Mouse (Mus musculus): ENCODE results near the gene Tor1aip2. TPM values are rescaled to one million over a fixed set of nuclear protein-coding genes. Genes with fewer than 3 reads are reported as not detected.

The Tor1aip2 gene
- polyA plus RNA-seq, 1 experiment from 2014 or later = 43.7 TPM

DNA sequence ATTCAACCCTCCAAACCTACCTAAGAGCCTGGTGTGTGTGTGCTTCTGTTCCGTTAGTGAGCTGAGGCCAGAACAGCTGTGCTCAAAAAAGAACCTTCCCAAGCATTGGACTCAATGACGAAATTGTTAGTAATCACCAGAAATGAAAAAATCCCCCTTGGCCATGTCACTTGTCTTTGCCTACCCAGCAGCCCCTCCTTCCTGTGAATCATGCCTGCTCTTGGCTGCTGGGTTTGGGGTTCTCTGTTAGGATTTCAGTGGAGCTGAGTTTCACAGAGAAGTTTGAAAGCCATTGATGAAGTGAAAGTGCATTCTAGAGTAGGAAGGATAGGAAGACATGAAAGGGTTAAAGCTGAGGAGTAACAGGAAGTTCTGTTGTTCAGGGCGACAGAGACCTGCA is 30.9 kb downstream of the Tor1aip2 start:
- DNase-seq (no peak), ATAC-seq (no peak; the same call in 1 of the 2 replicates)
- Histone ChIP-seq H3K27ac (ENCODE audit: low read depth) (peak overlapping the region; percentile 66), H3K4me2 (ENCODE audit: low read depth, low read length) (no peak overlapping the region), H3K27me3 (ENCODE audit: insufficient read depth, low read length) (no peaks in the 10 kb centered on the region), H3K9ac (replicated peaks) (no peak overlapping the region), H3K4me3 (ENCODE audit: low read depth, low read length) (no peak overlapping the region), H3K36me3 (replicated peaks; ENCODE audit: insufficient read depth, low read length) (peaks cover 67% of the 10 kb centered on the region), H3K4me1 (ENCODE audit: insufficient read depth) (peaks cover 11% of the 10 kb centered on the region; the same call in 1 of the 2 replicates), H3K9me3 (ENCODE audit: low read length) (no peaks in the 10 kb centered on the region)
- WGBS (ENCODE audit: insufficient replicate concordance) = 53% methylated on average over 3 of the region's 3 CpGs
- no peak for TF ChIP-seq EP300 (IDR thresholded peaks at IDR 0.05; ENCODE audit: low read depth)

GRCm38 (mm10) chr1:156070106-156070505 is 34.9 kb downstream of the Tor1aip2 start:
- Histone ChIP-seq H3K9me3 (ENCODE audit: low read length) (no peaks in the 10 kb centered on the region), H3K27ac (ENCODE audit: low read depth) (no peak overlapping the region), H3K27me3 (ENCODE audit: insufficient read depth, low read length) (no peaks in the 10 kb centered on the region), H3K4me1 (ENCODE audit: insufficient read depth) (peaks cover 23% of the 10 kb centered on the region; the same call in 1 of the 2 replicates), H3K9ac (replicated peaks) (no peak overlapping the region), H3K4me2 (ENCODE audit: low read depth, low read length) (no peak overlapping the region), H3K4me3 (ENCODE audit: low read depth, low read length) (no peak overlapping the region), H3K36me3 (replicated peaks; ENCODE audit: insufficient read depth, low read length) (peaks cover 31% of the 10 kb centered on the region)
- ATAC-seq = no peak
- no peak for TF ChIP-seq CTCF (IDR thresholded peaks at IDR 0.05; ENCODE audit: low read depth)
- TF ChIP-seq EP300 (IDR thresholded peaks at IDR 0.05; ENCODE audit: low read depth) = no peak
- WGBS (ENCODE audit: insufficient replicate concordance) = 72% methylated on average over 14 of the region's 14 CpGs
- no peak for DNase-seq

DNA sequence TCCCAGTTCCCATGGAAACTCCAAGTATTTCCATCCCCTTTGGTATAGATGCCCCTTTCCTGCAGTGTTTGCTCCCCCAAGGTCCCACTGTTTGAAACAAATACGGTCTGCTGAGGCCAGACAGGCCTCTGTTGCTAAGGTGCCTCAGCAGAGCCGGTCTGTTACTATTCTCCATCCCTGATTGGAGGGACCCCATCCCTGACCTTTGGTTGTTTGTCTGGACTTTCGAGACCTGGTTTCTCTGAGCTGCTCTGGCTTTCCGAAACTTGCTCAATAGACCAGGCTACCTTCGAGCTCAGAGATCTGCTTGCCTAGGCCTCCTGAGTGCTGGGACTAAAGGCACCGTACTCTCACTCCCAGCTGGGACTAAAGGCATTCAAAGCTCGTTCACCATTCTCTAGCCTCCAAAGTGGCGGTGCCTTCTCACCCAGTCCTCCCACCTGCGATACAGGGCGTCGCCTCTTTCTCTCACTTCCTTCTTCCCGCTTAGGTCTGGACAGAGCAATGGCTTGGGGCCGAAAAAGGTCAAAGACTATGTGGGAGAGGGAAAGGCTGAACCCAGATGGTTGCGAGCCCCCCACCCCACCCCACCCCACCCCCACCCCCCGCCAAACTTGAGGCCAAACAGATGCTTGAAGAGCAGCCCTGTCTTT is 38.1 kb downstream of the Tor1aip2 start:
- no peak overlapping the region for H3K9ac ChIP-seq (replicated peaks)
- no peaks in the 10 kb centered on the region for H3K27me3 ChIP-seq (ENCODE audit: insufficient read depth, low read length)
- ATAC-seq = peak; percentile 89
- H3K36me3 ChIP-seq (replicated peaks; ENCODE audit: insufficient read depth, low read length) = peaks cover 1% of the 10 kb centered on the region; the same call in 1 of the 2 replicates
- 53% methylated on average over 15 of the region's 15 CpGs for WGBS (ENCODE audit: insufficient replicate concordance)
- H3K4me3 ChIP-seq (ENCODE audit: low read depth, low read length) = no peak overlapping the region
- no peaks in the 10 kb centered on the region for H3K9me3 ChIP-seq (ENCODE audit: low read length)
- no peak for TF ChIP-seq CTCF (IDR thresholded peaks at IDR 0.05; ENCODE audit: low read depth)
- TF ChIP-seq EP300 (IDR thresholded peaks at IDR 0.05; ENCODE audit: low read depth) = no peak
- peak; percentile 36 for DNase-seq
- no peak overlapping the region for H3K4me2 ChIP-seq (ENCODE audit: low read depth, low read length)
- peak overlapping the region; percentile 92 for H3K27ac ChIP-seq (ENCODE audit: low read depth)
- peaks cover 23% of the 10 kb centered on the region for H3K4me1 ChIP-seq (ENCODE audit: insufficient read depth)

GRCm38 (mm10) chr1:156074575-156074974 is 39.4 kb downstream of the Tor1aip2 start:
- WGBS (ENCODE audit: insufficient replicate concordance) = 57% methylated on average over 8 of the region's 8 CpGs
- H3K9ac ChIP-seq (replicated peaks) = no peak overlapping the region
- peak overlapping the region; percentile 92 for H3K27ac ChIP-seq (ENCODE audit: low read depth)
- H3K4me1 ChIP-seq (ENCODE audit: insufficient read depth) = peaks cover 23% of the 10 kb centered on the region
- H3K4me3 ChIP-seq (ENCODE audit: low read depth, low read length) = no peak overlapping the region
- no peaks in the 10 kb centered on the region for H3K27me3 ChIP-seq (ENCODE audit: insufficient read depth, low read length)
- H3K36me3 ChIP-seq (replicated peaks; ENCODE audit: insufficient read depth, low read length) = no peaks in the 10 kb centered on the region
- no peak overlapping the region for H3K4me2 ChIP-seq (ENCODE audit: low read depth, low read length)
- ATAC-seq (peak; percentile 59), DNase-seq (no peak)
- H3K9me3 ChIP-seq (ENCODE audit: low read length) = no peaks in the 10 kb centered on the region
- TF ChIP-seq CTCF (IDR thresholded peaks at IDR 0.05; ENCODE audit: low read depth) = no peak

DNA sequence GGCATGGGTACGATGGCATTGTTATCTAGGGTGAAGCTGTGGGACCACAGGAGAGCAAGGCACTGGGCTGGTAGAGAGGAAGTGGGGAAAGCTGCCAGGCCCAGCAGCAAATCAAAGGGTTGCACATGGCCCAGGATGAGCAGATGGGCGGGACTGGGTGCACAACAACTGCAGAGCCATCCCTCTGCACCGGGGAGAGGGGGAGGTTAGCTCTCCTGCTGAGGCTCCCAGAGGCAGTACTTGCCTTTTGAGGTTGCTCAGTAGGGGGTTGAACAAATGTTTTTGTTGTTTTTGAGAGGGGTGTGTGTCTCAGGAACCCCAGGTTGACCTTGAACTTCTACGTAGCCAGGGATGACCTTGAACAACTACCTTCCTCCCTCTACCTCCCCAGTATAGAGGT is 41.3 kb downstream of the Tor1aip2 start:
- H3K9me3 ChIP-seq (ENCODE audit: low read length) = no peaks in the 10 kb centered on the region
- H3K4me2 ChIP-seq (ENCODE audit: low read depth, low read length) = no peak overlapping the region
- H3K9ac ChIP-seq (replicated peaks) = no peak overlapping the region
- no peak for ATAC-seq
- H3K36me3 ChIP-seq (replicated peaks; ENCODE audit: insufficient read depth, low read length) = no peaks in the 10 kb centered on the region
- WGBS (ENCODE audit: insufficient replicate concordance) = 33% methylated on average over 4 of the region's 4 CpGs
- H3K27ac ChIP-seq (ENCODE audit: low read depth) = no peak overlapping the region
- no peak for DNase-seq
- no peak overlapping the region for H3K4me3 ChIP-seq (ENCODE audit: low read depth, low read length)
- TF ChIP-seq EP300 (IDR thresholded peaks at IDR 0.05; ENCODE audit: low read depth) (no peak), CTCF (IDR thresholded peaks at IDR 0.05; ENCODE audit: low read depth) (no peak)
- H3K27me3 ChIP-seq (ENCODE audit: insufficient read depth, low read length) = no peaks in the 10 kb centered on the region
- peaks cover 23% of the 10 kb centered on the region for H3K4me1 ChIP-seq (ENCODE audit: insufficient read depth)

DNA sequence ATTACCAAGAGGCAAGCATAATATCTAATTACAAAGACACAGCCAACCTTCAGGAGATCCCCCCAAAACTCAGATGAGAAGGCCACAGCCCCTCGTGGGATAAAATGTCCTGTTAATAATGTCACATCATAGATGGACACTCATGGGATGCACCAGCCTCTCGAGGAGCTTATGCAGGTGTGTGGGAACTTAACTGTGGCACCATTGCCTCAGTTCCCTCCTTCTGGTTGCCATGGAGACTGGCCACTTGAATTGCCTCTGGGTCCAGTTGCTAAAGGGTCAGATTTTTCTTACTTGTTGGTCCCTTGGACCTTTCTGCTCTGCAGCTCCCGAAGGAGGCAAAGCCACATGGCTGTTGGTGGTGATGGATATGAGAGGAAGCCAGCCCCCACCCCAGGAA is 42.5 kb downstream of the Tor1aip2 start:
- ATAC-seq = no peak

More for the DNA sequence above, 42.5 kb downstream of the Tor1aip2 start:
- 55% methylated on average over 3 of the region's 3 CpGs for WGBS (ENCODE audit: insufficient replicate concordance)
- no peak for DNase-seq
- no peak for TF ChIP-seq CTCF (IDR thresholded peaks at IDR 0.05; ENCODE audit: low read depth)
- TF ChIP-seq EP300 (IDR thresholded peaks at IDR 0.05; ENCODE audit: low read depth) = no peak
- Histone ChIP-seq H3K4me1 (ENCODE audit: insufficient read depth) (peaks cover 15% of the 10 kb centered on the region), H3K27me3 (ENCODE audit: insufficient read depth, low read length) (no peaks in the 10 kb centered on the region), H3K9ac (replicated peaks) (no peak overlapping the region), H3K27ac (ENCODE audit: low read depth) (no peak overlapping the region), H3K4me2 (ENCODE audit: low read depth, low read length) (no peak overlapping the region), H3K9me3 (ENCODE audit: low read length) (no peaks in the 10 kb centered on the region), H3K36me3 (replicated peaks; ENCODE audit: insufficient read depth, low read length) (no peaks in the 10 kb centered on the region), H3K4me3 (ENCODE audit: low read depth, low read length) (no peak overlapping the region)

All from liver, postnatal 0 days (tissue).